Mouse (Mus musculus) heart, adult 2 months (tissue): ENCODE results near the gene Ypel2. TPM values are rescaled to one million over a fixed set of nuclear protein-coding genes. Genes with fewer than 3 reads are reported as not detected.

Experiments used
- DNase-seq, 2 experiments: peaks; one replicate each; pipeline ENCODE4 v3.0.0; 2021
- H3K27ac ChIP-seq: fragments of 200-600 bp; 2 replicates; pipeline ENCODE4 v1.8.1; 2022
- H3K27me3 ChIP-seq: fragments of 200-500 bp; 2 replicates; pipeline ENCODE4 v1.6.1; 2012; ENCODE audit warnings: mild to moderate bottlenecking, low read length, inconsistent platforms, mixed read lengths; ENCODE audit not compliant: control insufficient read depth, insufficient read depth
- H3K36me3 ChIP-seq: fragments of 200-500 bp; 2 replicates; pipeline ENCODE4 v1.6.1; 2012; ENCODE audit warnings: low read length, inconsistent platforms; ENCODE audit not compliant: control insufficient read depth, insufficient read depth
- H3K4me1 ChIP-seq: fragments of 200-500 bp; 2 replicates; pipeline ENCODE4 v1.6.1; 2011; ENCODE audit warnings: low read length; ENCODE audit not compliant: control insufficient read depth, insufficient read depth
- H3K4me3 ChIP-seq: fragments of 200-600 bp; 2 replicates; pipeline ENCODE4 v1.8.1; 2022
- H3K79me2 ChIP-seq: fragments of 200-500 bp; replicated peaks from 2 replicates; pipeline ENCODE4 v1.6.1; 2012; ENCODE audit warnings: mild to moderate bottlenecking, inconsistent platforms, low read length, moderate library complexity, mixed read lengths; ENCODE audit not compliant: control insufficient read depth, insufficient read depth
- H3K9ac ChIP-seq: fragments of 200-500 bp; 2 replicates; pipeline ENCODE4 v1.6.1; 2012; ENCODE audit warnings: low read depth, mild to moderate bottlenecking, control low read depth, inconsistent platforms, low read length, mixed read lengths
- CTCF ChIP-seq: fragments of 200-600 bp; IDR thresholded peaks from 2 replicates; pipeline ENCODE4 v1.8.1; 2022; ENCODE audit warnings: antibody characterized with exemption, mild to moderate bottlenecking, moderate library complexity
- EP300 ChIP-seq: fragments of 200-500 bp; IDR thresholded peaks from 2 replicates; pipeline ENCODE4 v1.6.1; 2011; ENCODE audit warnings: low read depth, low read length, control low read depth; ENCODE audit not compliant: insufficient read depth
- POLR2A ChIP-seq: fragments of 200-500 bp; IDR thresholded peaks from 2 replicates; pipeline ENCODE4 v1.6.1; 2011; ENCODE audit warnings: mild to moderate bottlenecking, low read depth, low read length, control low read depth; ENCODE audit not compliant: insufficient read depth
- WGBS: fragments of 180-500 bp; shearing (Covaris S2); methylation state at CpG from one replicate; pipeline ENCODE4 v1.1.7; 2018; 5-methylcytosine and 5-hydroxymethylcytosine counted together
- intact Hi-C: fragments of 180-260 bp; cut with DNase I; formaldehyde crosslinking; loops from one replicate; pipeline ENCODE4 v1.15.1; 2025
- polyA plus RNA-seq: library from polyadenylated mRNA; depleted of rRNA; stranded (reverse); fragments of >200 nt; gene quantifications from 2 replicates; pipeline ENCODE4 v1.2.3, GENCODE M21; 2012
- total RNA-seq, 2 experiments: library from RNA; stranded (reverse); gene quantifications; 2 replicates each; pipeline ENCODE4 v1.2.3; 2021

Gene Ypel2
- total and polyA plus RNA-seq, 3 experiments, result 7.9 to 26.3 (median 11.6) TPM

GRCm38 (mm10) chr11:86930636-86931180, 62.8 kb downstream of the Ypel2 start:
- no peak for DNase-seq
- Histone ChIP-seq H3K27me3 (no peaks in the 10 kb centered on the region), H3K27ac (no peak overlapping the region), H3K4me1 (no peaks in the 10 kb centered on the region), H3K79me2 (no peaks in the 10 kb centered on the region), H3K9ac (no peak overlapping the region), H3K36me3 (no peaks in the 10 kb centered on the region), H3K4me3 (no peak overlapping the region)
- 74% methylated on average over 10 of the region's 10 CpGs for WGBS
- intact Hi-C loops, result no loop called here
- TF ChIP-seq EP300 (no peak), CTCF (no peak), POLR2A (no peak)

GRCm38 (mm10) chr11:86929985-86930384, 63.5 kb downstream of the Ypel2 start:
- Histone ChIP-seq H3K9ac (no peak overlapping the region), H3K36me3 (no peaks in the 10 kb centered on the region)

GRCm38 (mm10) chr11:86929531-86929930, 64.0 kb downstream of the Ypel2 start:
- no peak overlapping the region for H3K27ac ChIP-seq
- no peaks in the 10 kb centered on the region for H3K27me3 ChIP-seq
- H3K79me2 ChIP-seq, result no peaks in the 10 kb centered on the region
- WGBS, result 72% methylated on average over 4 of the region's 4 CpGs
- H3K4me1 ChIP-seq, result no peaks in the 10 kb centered on the region
- H3K36me3 ChIP-seq, result no peaks in the 10 kb centered on the region
- no peak for DNase-seq
- no peak overlapping the region for H3K4me3 ChIP-seq
- intact Hi-C loops, result no loop called here
- H3K9ac ChIP-seq, result no peak overlapping the region
- TF ChIP-seq EP300 (no peak), CTCF (no peak), POLR2A (no peak)

More at GRCm38 (mm10) chr11:86929985-86930384, 63.5 kb downstream of the Ypel2 start:
- Histone ChIP-seq H3K27me3 (no peaks in the 10 kb centered on the region), H3K27ac (no peak overlapping the region), H3K79me2 (no peaks in the 10 kb centered on the region), H3K4me3 (no peak overlapping the region), H3K4me1 (no peaks in the 10 kb centered on the region)
- no peak for TF ChIP-seq CTCF
- TF ChIP-seq POLR2A, result no peak
- TF ChIP-seq EP300, result no peak
- intact Hi-C loops, result no loop called here
- no peak for DNase-seq

GRCm38 (mm10) chr11:86925085-86925638, 68.3 kb downstream of the Ypel2 start:
- no peak overlapping the region for H3K27ac ChIP-seq

GRCm38 (mm10) chr11:86924629-86925028, 68.9 kb downstream of the Ypel2 start:
- TF ChIP-seq POLR2A (no peak), CTCF (no peak), EP300 (no peak)
- DNase-seq, result no peak
- 77% methylated on average over 3 of the region's 3 CpGs for WGBS
- Histone ChIP-seq H3K27ac (no peak overlapping the region), H3K27me3 (no peaks in the 10 kb centered on the region), H3K36me3 (no peaks in the 10 kb centered on the region), H3K9ac (no peak overlapping the region), H3K79me2 (no peaks in the 10 kb centered on the region), H3K4me3 (no peak overlapping the region), H3K4me1 (peaks cover 10% of the 10 kb centered on the region)
- intact Hi-C loops, result no loop called here

More at GRCm38 (mm10) chr11:86925085-86925638, 68.3 kb downstream of the Ypel2 start:
- intact Hi-C loops, result no loop called here
- Histone ChIP-seq H3K79me2 (no peaks in the 10 kb centered on the region), H3K9ac (no peak overlapping the region), H3K4me3 (no peak overlapping the region), H3K27me3 (no peaks in the 10 kb centered on the region), H3K36me3 (no peaks in the 10 kb centered on the region), H3K4me1 (peaks cover 7% of the 10 kb centered on the region)
- DNase-seq, result no peak
- 50% methylated on average over 9 of the region's 9 CpGs for WGBS
- no peak for TF ChIP-seq POLR2A
- TF ChIP-seq EP300, result no peak
- no peak for TF ChIP-seq CTCF

GRCm38 (mm10) chr11:86923654-86924053, 69.9 kb downstream of the Ypel2 start:
- WGBS, result 51% methylated on average over 2 of the region's 2 CpGs
- Histone ChIP-seq H3K27ac (no peak overlapping the region), H3K27me3 (no peaks in the 10 kb centered on the region), H3K4me1 (peaks cover 12% of the 10 kb centered on the region), H3K79me2 (no peaks in the 10 kb centered on the region), H3K4me3 (no peak overlapping the region), H3K36me3 (no peaks in the 10 kb centered on the region), H3K9ac (no peak overlapping the region)
- intact Hi-C loops, result loop anchor here (2.0 kb wide), 1 partner anchor 19 kb away; no protein-coding TSS in a partner anchor
- no peak for DNase-seq
- no peak for TF ChIP-seq CTCF
- TF ChIP-seq EP300, result no peak
- TF ChIP-seq POLR2A, result no peak
